Mouse (Mus musculus): ENCODE measurements around the gene C3ar1. TPM values are rescaled to one million over a fixed set of nuclear protein-coding genes. Genes with fewer than 3 reads are reported as not detected.

C3ar1 gene
- total and polyA plus RNA-seq, 3 experiments: 0.89 to 4.7 (median 1.4) TPM

GRCm38 (mm10) chr6:122810022-122810614, 45.8 kb downstream of the C3ar1 start (continued):
- no peak for TF ChIP-seq RAD21 (IDR thresholded peaks at IDR 0.05; ENCODE audit: low read depth, low read length)
- no peak for TF ChIP-seq UBTF (IDR thresholded peaks at IDR 0.05; ENCODE audit: low read depth, low read length)
- TF ChIP-seq CHD1 (IDR thresholded peaks at IDR 0.05; ENCODE audit: low read depth, low read length): no peak
- no peak for TF ChIP-seq NRF1 (IDR thresholded peaks at IDR 0.05; ENCODE audit: low read depth, low read length)

GRCm38 (mm10) chr6:122804418-122804817, 51.5 kb downstream of the C3ar1 start:
- DNase-seq (ENCODE audit: extremely low read depth): peak; percentile 93
- Histone ChIP-seq H3K36me3 (replicated peaks in 1 of 2; ENCODE audit: control insufficient read depth in 1 of 2, insufficient read depth in 1 of 2, low read length in 1 of 2) (peaks cover 0 to under 1% of the 10 kb centered on the region in 2 experiments), H3K9ac (ENCODE audit: insufficient read depth, low read depth) (no peak overlapping the region), H3K9me3 (replicated peaks; ENCODE audit: low read length) (no peaks in the 10 kb centered on the region), H3K4me2 (ENCODE audit: insufficient read depth, low read depth, poor library complexity, severe bottlenecking) (peak overlapping the region; percentile 32; the same call in 1 of the 2 replicates), H3K79me2 (replicated peaks; ENCODE audit: control insufficient read depth, extremely low read depth, insufficient read depth, poor library complexity, severe bottlenecking) (no peaks in the 10 kb centered on the region), H3K4me1 (ENCODE audit: control insufficient read depth in 1 of 2, insufficient read depth in 2 of 2) (peaks cover 2 to 25% of the 10 kb centered on the region in 2 experiments), H3K27ac (ENCODE audit: insufficient read depth, low read depth) (no peak overlapping the region), H3K4me3 (replicated peaks in 1 of 3; ENCODE audit: low read depth in 2 of 3, low read length in 2 of 3, poor library complexity in 1 of 3) (no peak overlapping the region), H3K27me3 (replicated peaks) (no peaks in the 10 kb centered on the region)
- in situ Hi-C loops (cut with MboI; ENCODE audit: low pct_ligation_motif_present, low pct_unique_long_range_greater_than_20kb, low sequenced_read_pairs): no loop called here
- TF ChIP-seq MAZ (IDR thresholded peaks at IDR 0.05; ENCODE audit: low read depth, low read length) (no peak), NRF1 (IDR thresholded peaks at IDR 0.05; ENCODE audit: low read depth, low read length) (no peak), IRF4 (IDR thresholded peaks at IDR 0.05; ENCODE audit: low read depth, low read length) (peak; percentile 64; the same call in 1 of the 2 replicates), USF1 (IDR thresholded peaks at IDR 0.05; ENCODE audit: low read depth, low read length) (no peak), BHLHE40 (IDR thresholded peaks at IDR 0.05; ENCODE audit: low read depth, low read length) (peak; percentile 83), CHD1 (IDR thresholded peaks at IDR 0.05; ENCODE audit: low read depth, low read length) (no peak), PAX5 (IDR thresholded peaks at IDR 0.05; ENCODE audit: low read length) (no peak), ETS1 (conservative IDR thresholded peaks at IDR 0.05; ENCODE audit: low read depth, low read length) (peak; percentile 46), SIN3A (IDR thresholded peaks at IDR 0.05; ENCODE audit: low read length) (peak; percentile 78; the same call in 1 of the 2 replicates), NELFE (IDR thresholded peaks at IDR 0.05; ENCODE audit: low read depth, low read length) (peak; percentile 37; the same call in 1 of the 2 replicates), UBTF (IDR thresholded peaks at IDR 0.05; ENCODE audit: low read depth, low read length) (no peak), JUND (conservative IDR thresholded peaks at IDR 0.05; ENCODE audit: low read depth, low read length) (peak; percentile 53), KAT2A (IDR thresholded peaks at IDR 0.05; ENCODE audit: insufficient replicate concordance, low read length) (no peak), TCF12 (IDR thresholded peaks at IDR 0.05; ENCODE audit: low read depth, low read length) (peak; percentile 48; the same call in 1 of the 2 replicates), TBP (conservative IDR thresholded peaks at IDR 0.05; ENCODE audit: low read depth, low read length) (peak; percentile 66), SMC3 (IDR thresholded peaks at IDR 0.05; ENCODE audit: low read depth, low read length) (peak; percentile 73), E2F4 (IDR thresholded peaks at IDR 0.05; ENCODE audit: insufficient replicate concordance, low read depth, low read length) (0 out of 2 replicates have a peak, but pooled peaks have one; percentile 47), EP300 (IDR thresholded peaks at IDR 0.05; ENCODE audit: low read length) (no peak), ZMIZ1 (IDR thresholded peaks at IDR 0.05; ENCODE audit: low read depth, low read length) (peak; percentile 76; the same call in 1 of the 2 replicates), RCOR1 (conservative IDR thresholded peaks at IDR 0.05; ENCODE audit: low read depth, low read length) (0 out of 2 replicates have a peak, but pooled peaks have one; percentile 59), CHD2 (IDR thresholded peaks at IDR 0.05; ENCODE audit: low read length) (no peak), ELF1 (IDR thresholded peaks at IDR 0.05; ENCODE audit: low read depth, low read length) (no peak), MAFK (IDR thresholded peaks at IDR 0.05; ENCODE audit: insufficient replicate concordance, low read length) (0 out of 2 replicates have a peak, but pooled peaks have one; percentile 36), JUN (IDR thresholded peaks at IDR 0.05; ENCODE audit: insufficient read depth, low read depth, low read length) (0 out of 2 replicates have a peak, but pooled peaks have one; percentile 53), ZKSCAN1 (IDR thresholded peaks at IDR 0.05; ENCODE audit: borderline replicate concordance, low read depth, low read length) (no peak), MAX (IDR thresholded peaks at IDR 0.05; ENCODE audit: low read length) (peak; percentile 88), RAD21 (IDR thresholded peaks at IDR 0.05; ENCODE audit: low read depth, low read length) (peak; percentile 86), CTCF (conservative IDR thresholded peaks at IDR 0.05 in 1 of 2, IDR thresholded peaks at IDR 0.05 in 1 of 2; ENCODE audit: low read depth in 2 of 2, low read length in 2 of 2) (peak; percentile 88 to 89), MYC (IDR thresholded peaks at IDR 0.05; ENCODE audit: low read depth, low read length) (peak; percentile 93), MEF2A (IDR thresholded peaks at IDR 0.05; ENCODE audit: borderline replicate concordance, low read depth, low read length) (peak; percentile 71), GABPA (IDR thresholded peaks at IDR 0.05; ENCODE audit: insufficient replicate concordance, low read depth, low read length) (no peak), POLR2AphosphoS2 (IDR thresholded peaks at IDR 0.05; ENCODE audit: low read depth, low read length) (no peak), MXI1 (IDR thresholded peaks at IDR 0.05; ENCODE audit: low read depth, low read length) (0 out of 2 replicates have a peak, but pooled peaks have one; percentile 40)
- dilution Hi-C loops (cut with MboI; ENCODE audit: extremely low pct_ligation_motif_present, extremely low pct_unique_long_range_greater_than_20kb, low sequenced_read_pairs): no loop called here

Data from CH12.LX (cell line).